Mouse (Mus musculus): Measurements from ENCODE around the gene Dnttip1. TPM values are rescaled to one million over a fixed set of nuclear protein-coding genes. Genes with fewer than 3 reads are reported as not detected.
"Not testable (repeated sequence)": the region's sequence is repeated elsewhere in the genome, so short reads cannot be mapped to it uniquely, and the experiment has no call there.

Dnttip1 gene
- polyA plus RNA-seq (2015; fragmentation: Nextera tagmentation; extraction: Ambion mirVana) = 67.5 and 72.9 TPM in 2 replicates

- peak; percentile 95 for ATAC-seq
- 0 out of 2 replicates have a peak, but pooled peaks cover 3% of the 10 kb centered on the region for H3K27me3 ChIP-seq (replicated peaks; ENCODE audit: control insufficient read depth, insufficient read depth, low read length)
- under 1% methylated on average over 68 of the region's 70 CpGs for WGBS
Observed at GRCm38 (mm10) chr2:164745843-164746479, at the start of gene Dnttip1, which contains the start of gene Wfdc3. Gene Dnttip1 (plus strand): TSS chr2:164745983. Gene Wfdc3 (minus strand): TSS chr2:164745931.

DNA sequence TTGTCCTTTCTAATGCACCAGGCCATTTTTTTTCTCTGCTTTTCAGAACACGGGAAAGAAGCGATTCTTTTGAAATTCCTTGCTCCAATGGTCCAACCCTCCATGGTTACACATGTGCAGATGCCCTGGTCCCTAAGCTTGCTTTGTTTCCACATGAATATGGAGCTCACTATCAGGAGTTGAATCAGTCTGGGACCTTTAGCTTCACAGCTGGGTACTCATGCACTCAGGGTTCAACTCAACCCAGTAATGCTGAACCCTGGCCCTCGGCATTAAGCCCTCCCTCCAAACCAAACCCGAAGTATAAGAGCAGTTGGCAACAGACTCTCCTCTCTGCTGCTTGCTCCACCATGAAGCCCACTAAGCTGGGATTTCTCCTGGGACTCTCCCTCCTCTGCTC lies 47.6 kb upstream of the Dnttip1 start, which contains the start of gene Spint4:
Spint4 (plus strand) TSS at position 301 of the 400 bp plus-strand sequence.
- 72% methylated on average over 4 of the region's 4 CpGs for WGBS
- H3K36me3 ChIP-seq (ENCODE audit: control insufficient read depth, insufficient read depth) = no peaks in the 10 kb centered on the region
- no peak within 1 kb of the TSS for H3K9ac ChIP-seq (replicated peaks; ENCODE audit: low read depth, low read length)
- ATAC-seq = no peak
- no peaks in the 10 kb centered on the region for H3K9me3 ChIP-seq (ENCODE audit: control insufficient read depth, low read length)
- no peaks in the 10 kb centered on the region for H3K4me1 ChIP-seq (replicated peaks; ENCODE audit: control insufficient read depth, insufficient read depth, low read length)
- no peak within 1 kb of the TSS for H3K4me2 ChIP-seq (ENCODE audit: low read length)
- H3K4me3 ChIP-seq (replicated peaks; ENCODE audit: low read length) = no peak within 1 kb of the TSS
- H3K27me3 ChIP-seq (replicated peaks; ENCODE audit: control insufficient read depth, insufficient read depth, low read length) = no peaks in the 10 kb centered on the region
- no peak within 1 kb of the TSS for H3K27ac ChIP-seq (ENCODE audit: low read length)

More at GRCm38 (mm10) chr2:164745843-164746479, at the start of gene Dnttip1, which contains the start of gene Wfdc3:
- Histone ChIP-seq H3K9me3 (ENCODE audit: control insufficient read depth, low read length) (no peaks in the 10 kb centered on the region), H3K27ac (ENCODE audit: low read length) (peak within 1 kb of the TSS; percentile 52), H3K4me3 (replicated peaks; ENCODE audit: low read length) (peak within 1 kb of the TSS; percentile 82), H3K4me2 (ENCODE audit: low read length) (peak within 1 kb of the TSS; percentile 95), H3K4me1 (replicated peaks; ENCODE audit: control insufficient read depth, insufficient read depth, low read length) (peaks cover 24% of the 10 kb centered on the region), H3K36me3 (ENCODE audit: control insufficient read depth, insufficient read depth) (peaks cover 2% of the 10 kb centered on the region; the same call in 1 of the 2 replicates), H3K9ac (replicated peaks; ENCODE audit: low read depth, low read length) (peak within 1 kb of the TSS; percentile 88)

DNA sequence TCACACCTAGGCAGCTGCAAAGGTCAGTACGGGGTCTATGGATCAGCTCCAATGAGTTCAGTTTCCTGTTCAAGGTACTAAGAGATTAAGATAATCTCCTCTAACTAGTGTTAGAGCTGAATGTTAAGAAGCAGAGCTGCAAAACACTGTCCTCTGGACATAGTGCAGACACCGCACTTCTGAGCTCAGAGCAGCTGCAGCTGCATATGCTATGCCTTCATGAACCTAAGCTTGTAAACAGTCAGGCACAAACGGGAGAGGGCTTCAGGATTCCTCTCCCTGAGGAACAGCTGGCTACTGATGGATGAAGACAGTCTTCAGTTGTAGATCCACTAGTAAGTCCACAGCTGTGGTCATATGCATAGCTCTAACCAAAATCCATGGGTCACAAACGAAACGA lies 44.8 kb upstream of the Dnttip1 start:
- H3K9ac ChIP-seq (replicated peaks; ENCODE audit: low read depth, low read length) = no peak overlapping the region

DNA sequence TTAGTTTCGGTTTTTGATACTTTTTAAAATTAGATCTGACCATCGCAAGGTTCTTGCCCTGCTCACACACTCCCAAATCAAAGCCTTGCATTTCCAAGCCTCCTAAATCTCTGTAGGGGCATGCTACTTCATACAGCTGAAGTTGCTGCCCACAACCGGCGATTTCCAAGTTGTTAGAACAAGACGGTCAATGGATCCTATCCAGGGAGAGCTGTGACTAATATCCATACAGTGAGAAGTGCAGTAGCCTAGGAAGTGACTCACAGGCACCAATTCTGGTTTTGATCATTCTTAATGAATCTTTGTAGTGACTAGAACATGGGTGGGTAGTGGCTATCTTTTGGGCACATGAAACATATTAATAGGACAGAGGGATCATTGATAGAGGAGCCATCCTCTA lies 44.0 kb upstream of the Dnttip1 start:
- H3K9me3 ChIP-seq (ENCODE audit: control insufficient read depth, low read length) = no peaks in the 10 kb centered on the region
- no peak overlapping the region for H3K4me2 ChIP-seq (ENCODE audit: low read length)
- ATAC-seq = no peak
- H3K4me1 ChIP-seq (replicated peaks; ENCODE audit: control insufficient read depth, insufficient read depth, low read length) = no peaks in the 10 kb centered on the region
- no peak overlapping the region for H3K9ac ChIP-seq (replicated peaks; ENCODE audit: low read depth, low read length)
- no peak overlapping the region for H3K27ac ChIP-seq (ENCODE audit: low read length)
- 92% methylated on average over 5 of the region's 5 CpGs for WGBS
- no peaks in the 10 kb centered on the region for H3K36me3 ChIP-seq (ENCODE audit: control insufficient read depth, insufficient read depth)
- H3K4me3 ChIP-seq (replicated peaks; ENCODE audit: low read length) = no peak overlapping the region
- H3K27me3 ChIP-seq (replicated peaks; ENCODE audit: control insufficient read depth, insufficient read depth, low read length) = no peaks in the 10 kb centered on the region

More for the DNA sequence above, 44.8 kb upstream of the Dnttip1 start:
- H3K4me1 ChIP-seq (replicated peaks; ENCODE audit: control insufficient read depth, insufficient read depth, low read length) = no peaks in the 10 kb centered on the region
- 83% methylated on average over 5 of the region's 5 CpGs for WGBS
- H3K27ac ChIP-seq (ENCODE audit: low read length) = no peak overlapping the region
- H3K36me3 ChIP-seq (ENCODE audit: control insufficient read depth, insufficient read depth) = no peaks in the 10 kb centered on the region
- no peaks in the 10 kb centered on the region for H3K27me3 ChIP-seq (replicated peaks; ENCODE audit: control insufficient read depth, insufficient read depth, low read length)
- no peak overlapping the region for H3K4me3 ChIP-seq (replicated peaks; ENCODE audit: low read length)
- ATAC-seq = no peak
- H3K9me3 ChIP-seq (ENCODE audit: control insufficient read depth, low read length) = no peaks in the 10 kb centered on the region
- no peak overlapping the region for H3K4me2 ChIP-seq (ENCODE audit: low read length)

GRCm38 (mm10) chr2:164704235-164704634 lies 41.5 kb upstream of the Dnttip1 start:
- no peaks in the 10 kb centered on the region for H3K36me3 ChIP-seq (ENCODE audit: control insufficient read depth, insufficient read depth)
- H3K9ac ChIP-seq (replicated peaks; ENCODE audit: low read depth, low read length) = no peak overlapping the region
- H3K4me3 ChIP-seq (replicated peaks; ENCODE audit: low read length) = no peak overlapping the region
- 86% methylated on average over 5 of the region's 5 CpGs for WGBS
- H3K4me1 ChIP-seq (replicated peaks; ENCODE audit: control insufficient read depth, insufficient read depth, low read length) = no peaks in the 10 kb centered on the region
- H3K27ac ChIP-seq (ENCODE audit: low read length) = no peak overlapping the region
- no peak for ATAC-seq
- no peaks in the 10 kb centered on the region for H3K9me3 ChIP-seq (ENCODE audit: control insufficient read depth, low read length)
- no peaks in the 10 kb centered on the region for H3K27me3 ChIP-seq (replicated peaks; ENCODE audit: control insufficient read depth, insufficient read depth, low read length)
- no peak overlapping the region for H3K4me2 ChIP-seq (ENCODE audit: low read length)

DNA sequence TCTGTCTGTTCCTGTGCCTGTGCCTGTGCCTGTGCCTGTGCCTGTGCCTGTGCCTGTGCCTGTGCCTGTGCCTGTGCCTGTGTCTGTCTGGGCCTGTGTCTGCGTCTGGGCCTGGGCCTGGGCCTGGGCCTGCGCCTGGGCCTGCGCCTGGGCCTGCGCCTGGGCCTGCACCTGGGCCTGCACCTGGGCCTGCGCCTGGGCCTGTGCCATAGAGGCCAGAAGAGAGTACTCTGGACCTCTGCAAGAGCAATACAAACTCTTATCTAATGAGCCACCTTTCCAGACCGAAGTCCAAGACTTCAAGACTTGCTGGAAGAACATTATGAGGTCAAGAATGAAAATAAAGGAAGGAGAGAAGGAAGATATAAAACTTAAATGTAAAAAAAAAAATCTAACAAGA lies 40.5 kb upstream of the Dnttip1 start:
- no peak overlapping the region for H3K4me2 ChIP-seq (ENCODE audit: low read length)

DNA sequence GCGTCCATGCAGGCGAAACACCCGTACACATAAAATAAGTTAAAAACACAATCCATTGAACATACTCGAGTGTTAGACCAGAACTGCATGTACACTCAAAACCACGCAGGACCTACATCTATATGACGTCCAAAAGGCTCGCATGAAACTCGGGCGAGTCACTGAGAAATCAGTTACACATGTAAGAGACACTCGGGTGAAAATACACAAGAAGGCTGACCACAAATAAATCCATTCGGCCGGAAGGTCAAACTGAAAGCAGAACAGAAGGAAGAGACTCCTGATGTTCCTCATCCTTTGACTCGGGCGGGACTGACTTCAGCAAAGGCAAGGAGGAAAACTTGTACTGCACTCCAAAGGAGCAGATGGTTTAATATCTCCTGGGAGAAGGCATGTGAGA lies 39.8 kb upstream of the Dnttip1 start:
- WGBS = 89% methylated on average over 14 of the region's 14 CpGs
- no peaks in the 10 kb centered on the region for H3K4me1 ChIP-seq (replicated peaks; ENCODE audit: control insufficient read depth, insufficient read depth, low read length)
- H3K27ac ChIP-seq (ENCODE audit: low read length) = no peak overlapping the region
- no peaks in the 10 kb centered on the region for H3K36me3 ChIP-seq (ENCODE audit: control insufficient read depth, insufficient read depth)
- no peak for ATAC-seq
- no peak overlapping the region for H3K9ac ChIP-seq (replicated peaks; ENCODE audit: low read depth, low read length)
- H3K9me3 ChIP-seq (ENCODE audit: control insufficient read depth, low read length) = no peaks in the 10 kb centered on the region
- H3K4me2 ChIP-seq (ENCODE audit: low read length) = no peak overlapping the region
- H3K4me3 ChIP-seq (replicated peaks; ENCODE audit: low read length) = no peak overlapping the region
- H3K27me3 ChIP-seq (replicated peaks; ENCODE audit: control insufficient read depth, insufficient read depth, low read length) = no peaks in the 10 kb centered on the region

More for the DNA sequence above, 40.5 kb upstream of the Dnttip1 start:
- H3K4me3 ChIP-seq (replicated peaks; ENCODE audit: low read length) = no peak overlapping the region
- H3K9me3 ChIP-seq (ENCODE audit: control insufficient read depth, low read length) = no peaks in the 10 kb centered on the region
- ATAC-seq = no peak
- no peaks in the 10 kb centered on the region for H3K36me3 ChIP-seq (ENCODE audit: control insufficient read depth, insufficient read depth)
- H3K27me3 ChIP-seq (replicated peaks; ENCODE audit: control insufficient read depth, insufficient read depth, low read length) = no peaks in the 10 kb centered on the region
- H3K9ac ChIP-seq (replicated peaks; ENCODE audit: low read depth, low read length) = no peak overlapping the region
- 91% methylated on average over 6 of the region's 6 CpGs for WGBS
- H3K4me1 ChIP-seq (replicated peaks; ENCODE audit: control insufficient read depth, insufficient read depth, low read length) = no peaks in the 10 kb centered on the region
- H3K27ac ChIP-seq (ENCODE audit: low read length) = no peak overlapping the region

DNA sequence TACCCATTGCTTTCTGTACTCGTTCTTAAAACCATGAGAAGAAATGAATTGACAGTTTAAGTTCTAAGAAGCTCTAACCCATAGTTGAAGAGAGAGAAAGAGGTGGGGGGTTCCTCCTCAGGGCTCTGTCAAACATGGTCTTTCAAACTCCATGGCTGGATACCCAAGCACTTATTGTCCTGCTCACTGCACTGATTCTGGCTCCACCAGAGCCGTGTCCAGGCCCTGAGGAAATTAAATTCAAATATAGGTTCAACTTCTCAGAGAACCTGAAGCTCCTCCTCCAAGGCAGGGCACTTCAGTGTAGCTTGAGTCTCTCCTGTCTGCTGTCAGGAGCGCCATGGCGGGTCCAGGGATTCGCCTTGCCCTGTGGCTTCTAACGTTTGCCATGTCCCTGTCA lies 30.8 kb upstream of the Dnttip1 start, which contains the start of gene Spint5:
Spint5 (plus strand) TSS at position 301 of the 400 bp plus-strand sequence.
- H3K9me3 ChIP-seq (ENCODE audit: control insufficient read depth, low read length) = no peaks in the 10 kb centered on the region
- no peak within 1 kb of the TSS for H3K9ac ChIP-seq (replicated peaks; ENCODE audit: low read depth, low read length)
- no peaks in the 10 kb centered on the region for H3K4me1 ChIP-seq (replicated peaks; ENCODE audit: control insufficient read depth, insufficient read depth, low read length)
- H3K27ac ChIP-seq (ENCODE audit: low read length) = no peak within 1 kb of the TSS
- H3K27me3 ChIP-seq (replicated peaks; ENCODE audit: control insufficient read depth, insufficient read depth, low read length) = no peaks in the 10 kb centered on the region
- H3K4me3 ChIP-seq (replicated peaks; ENCODE audit: low read length) = no peak within 1 kb of the TSS
- no peak within 1 kb of the TSS for H3K4me2 ChIP-seq (ENCODE audit: low read length)
- H3K36me3 ChIP-seq (ENCODE audit: control insufficient read depth, insufficient read depth) = no peaks in the 10 kb centered on the region
- ATAC-seq = no peak
- 74% methylated on average over 6 of the region's 6 CpGs for WGBS

DNA sequence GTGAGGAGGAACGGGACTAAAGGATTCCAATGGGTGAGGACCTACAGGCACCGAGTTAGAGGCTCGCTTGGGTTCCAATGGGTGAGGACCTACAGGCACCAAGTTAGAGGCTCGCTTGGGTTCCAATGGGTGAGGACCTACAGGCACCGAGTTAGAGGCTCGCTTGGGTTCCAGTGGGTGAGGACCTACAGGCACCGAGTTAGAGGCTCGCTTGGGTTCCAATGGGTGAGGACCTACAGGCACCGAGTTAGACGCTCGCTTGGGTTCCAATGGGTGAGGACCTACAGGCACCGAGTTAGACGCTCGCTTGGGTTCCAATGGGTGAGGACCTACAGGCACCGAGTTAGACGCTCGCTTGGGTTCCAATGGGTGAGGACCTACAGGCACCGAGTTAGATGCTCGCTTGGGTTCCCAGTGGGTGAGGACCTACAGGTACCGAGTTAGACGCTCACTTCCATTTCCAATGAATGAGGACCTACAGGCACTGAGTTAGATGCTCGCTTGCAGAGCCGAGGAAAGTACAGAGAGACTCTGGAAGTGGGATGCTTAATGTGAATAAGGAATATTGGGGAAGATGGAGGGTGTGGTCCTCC lies 29.5 kb upstream of the Dnttip1 start:
- H3K4me2 ChIP-seq (ENCODE audit: low read length); H3K4me3 ChIP-seq (replicated peaks; ENCODE audit: low read length); H3K27me3 ChIP-seq (replicated peaks; ENCODE audit: control insufficient read depth, insufficient read depth, low read length); H3K4me1 ChIP-seq (replicated peaks; ENCODE audit: control insufficient read depth, insufficient read depth, low read length); H3K27ac ChIP-seq (ENCODE audit: low read length); ATAC-seq; H3K9me3 ChIP-seq (ENCODE audit: control insufficient read depth, low read length); H3K9ac ChIP-seq (replicated peaks; ENCODE audit: low read depth, low read length); H3K36me3 ChIP-seq (ENCODE audit: control insufficient read depth, insufficient read depth): not testable (repeated sequence)
- 90% methylated on average over 18 of the region's 23 CpGs for WGBS

Measured in forebrain, embryonic 16.5 days (tissue).